Mouse (Mus musculus) G1E (cell line): ENCODE data around the gene Ttc24.

Source experiments
- CTCF ChIP-seq: IDR thresholded peaks from 2 replicates; pipeline ENCODE4 v1.5.1; 2012; ENCODE audit warnings: low read depth, low read length, inconsistent platforms, mixed read lengths
- GATA1 ChIP-seq: IDR thresholded peaks from 2 replicates; pipeline ENCODE4 v1.6.1; 2012; ENCODE audit warnings: borderline replicate concordance, low read length, inconsistent platforms, mixed read lengths
- GATA2 ChIP-seq: IDR thresholded peaks from 2 replicates; pipeline ENCODE4 v1.6.1; 2012; ENCODE audit warnings: low read depth, low read length, inconsistent platforms, borderline replicate concordance
- POLR2AphosphoS5 ChIP-seq: IDR thresholded peaks from 2 replicates; pipeline ENCODE4 v1.6.1; 2012; ENCODE audit warnings: low read depth, low read length, inconsistent platforms; ENCODE audit not compliant: insufficient replicate concordance
- TAL1 ChIP-seq: conservative IDR thresholded peaks from 2 replicates; pipeline ENCODE4 v1.6.1; 2012; ENCODE audit warnings: low read depth, low read length, inconsistent platforms, mixed read lengths

DNA sequence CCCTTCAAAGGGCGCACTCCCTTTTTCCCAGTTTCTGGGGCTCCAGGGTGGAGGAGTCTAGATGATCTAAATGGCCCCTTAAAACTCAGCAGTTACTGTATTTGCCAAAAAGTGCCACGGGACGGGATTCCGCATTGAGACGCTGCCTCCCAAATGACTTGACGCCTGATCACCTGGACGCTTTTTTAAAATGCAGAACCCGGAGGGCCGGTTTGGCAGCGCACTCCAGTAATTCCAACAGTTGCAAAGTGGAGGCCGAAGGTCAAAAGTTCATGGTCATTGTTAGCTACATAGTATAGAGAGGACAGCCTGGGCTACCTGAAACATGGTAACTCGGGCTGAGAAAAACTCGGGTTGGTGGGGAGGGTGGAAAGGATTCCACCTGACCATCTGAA is 4.1 kb upstream of the Ttc24 start:
- TF ChIP-seq GATA1 (no peak), CTCF (no peak), POLR2AphosphoS5 (no peak), TAL1 (no peak), GATA2 (no peak)
